Mouse (Mus musculus): ENCODE measurements around the gene Itfg1.

- TF ChIP-seq FLI1 (IDR thresholded peaks at IDR 0.05; ENCODE audit: low read length) (no peak), GATA1 (IDR thresholded peaks at IDR 0.05; ENCODE audit: borderline replicate concordance, low read length) (no peak)
Observed at GRCm38 (mm10) chr8:85800164-85800563, 40.6 kb downstream of the Itfg1 start.

Data from megakaryocyte, embryonic 14.5 days (primary cell).